Mouse (Mus musculus): Measurements from ENCODE around the gene Golga7b.

DNA sequence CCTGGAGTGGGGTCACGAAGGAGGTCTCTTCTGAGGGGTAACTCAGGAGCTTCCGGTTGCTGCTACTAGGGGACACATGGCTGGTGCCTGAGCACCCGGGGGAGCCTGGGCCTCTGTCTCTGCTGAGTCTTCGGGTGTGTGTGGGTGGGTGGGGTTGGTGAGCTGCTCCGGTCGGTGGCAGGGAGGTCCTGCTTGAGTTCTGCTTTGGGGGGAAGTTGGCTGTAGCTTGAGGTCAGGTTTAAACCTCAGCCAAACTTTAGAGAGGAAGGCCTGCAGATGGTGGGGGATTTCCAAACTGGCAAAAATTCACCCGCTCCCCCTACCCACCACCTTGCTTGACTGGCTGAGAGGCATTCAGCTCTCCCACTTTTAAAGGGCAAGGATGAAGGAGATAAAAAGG, 23.8 kb downstream of the Golga7b start:
- TF ChIP-seq CTCF (IDR thresholded peaks at IDR 0.05) (no peak), POLR2A (IDR thresholded peaks at IDR 0.05; ENCODE audit: insufficient read depth, low read depth, low read length) (no peak)

Data from heart, adult 2 months (tissue).